Comparison of ENCODE assay signal across 25 mouse cellular contexts in genomic region chr8:106742321-106742720, GRCm38 (mm10).
"Had no signal": no experiment of that assay in that cellular context is flagged by ENCODE, and none has a peak within 500 bp of the region (broad histone marks: within the 10 kb centered on the region; RNA-seq: fewer than 3 reads in every experiment).

No protein-coding gene starts in this region.

- H3K9me3 ChIP-seq: limb, embryonic 10.5 days; limb, embryonic 13.5 days; liver, embryonic 12.5 days; liver, embryonic 15.5 days; lung, embryonic 15.5 days; megakaryocyte, embryonic 14.5 days; midbrain, embryonic 13.5 days had no signal

- H3K27ac ChIP-seq: layer of hippocampus, adult 2 months; limb, embryonic 10.5 days; limb, embryonic 13.5 days; liver, embryonic 12.5 days; liver, embryonic 15.5 days; lung, embryonic 15.5 days; midbrain, embryonic 10.5 days; midbrain, embryonic 13.5 days; stomach, postnatal 0 days had no signal

- H3K27me3 ChIP-seq: limb, embryonic 13.5 days; liver, embryonic 12.5 days; liver, embryonic 15.5 days; lung, embryonic 15.5 days; megakaryocyte, embryonic 14.5 days; midbrain, embryonic 13.5 days had no signal

- H3K4me3 ChIP-seq: layer of hippocampus, adult 2 months; limb, embryonic 10.5 days; limb, embryonic 13.5 days; liver, embryonic 12.5 days; liver, embryonic 15.5 days; lung, embryonic 15.5 days; megakaryocyte, embryonic 14.5 days; midbrain, embryonic 10.5 days; midbrain, embryonic 13.5 days; myocyte had no signal

- H3K9ac ChIP-seq: limb, embryonic 13.5 days; liver, embryonic 12.5 days; liver, embryonic 15.5 days; lung, embryonic 15.5 days; midbrain, embryonic 13.5 days had no signal

- DNase-seq: layer of hippocampus, adult 9-11 months; liver; lung, adult 18-20 months; lung, postnatal 10 days; lung, postnatal 36 days; right cerebral cortex, adult 18-20 months; right cerebral cortex, postnatal 14 days; right cerebral cortex, postnatal 4 days; thymus, adult 2 months; thymus, postnatal 14 days; thymus, postnatal 4 days had no signal

- H3K4me1 ChIP-seq: limb, embryonic 10.5 days; limb, embryonic 13.5 days; liver, embryonic 12.5 days; liver, embryonic 15.5 days; lung, embryonic 15.5 days; megakaryocyte, embryonic 14.5 days; midbrain, embryonic 10.5 days; midbrain, embryonic 13.5 days had no signal

- H3K4me2 ChIP-seq: limb, embryonic 13.5 days; liver, embryonic 12.5 days; liver, embryonic 15.5 days; lung, embryonic 15.5 days; midbrain, embryonic 13.5 days had no signal

- ATAC-seq: inflammation-experienced regulatory T-cells, adult 6 months; intestine, embryonic 16.5 days; liver, embryonic 12.5 days; midbrain, embryonic 13.5 days; midbrain, embryonic 16.5 days had no signal
